Mouse (Mus musculus) retina, adult 2 months (tissue): ENCODE results near the gene Ifi202b.
"Not testable (repeated sequence)": the region's sequence is repeated elsewhere in the genome, so short reads cannot be mapped to it uniquely, and the experiment has no call there.

Source experiments
- DNase-seq: peaks from one replicate; pipeline ENCODE4 v3.0.0-alpha.2; 2012; ENCODE audit warnings: low read depth, low spot score

Ifi202b gene

DNA sequence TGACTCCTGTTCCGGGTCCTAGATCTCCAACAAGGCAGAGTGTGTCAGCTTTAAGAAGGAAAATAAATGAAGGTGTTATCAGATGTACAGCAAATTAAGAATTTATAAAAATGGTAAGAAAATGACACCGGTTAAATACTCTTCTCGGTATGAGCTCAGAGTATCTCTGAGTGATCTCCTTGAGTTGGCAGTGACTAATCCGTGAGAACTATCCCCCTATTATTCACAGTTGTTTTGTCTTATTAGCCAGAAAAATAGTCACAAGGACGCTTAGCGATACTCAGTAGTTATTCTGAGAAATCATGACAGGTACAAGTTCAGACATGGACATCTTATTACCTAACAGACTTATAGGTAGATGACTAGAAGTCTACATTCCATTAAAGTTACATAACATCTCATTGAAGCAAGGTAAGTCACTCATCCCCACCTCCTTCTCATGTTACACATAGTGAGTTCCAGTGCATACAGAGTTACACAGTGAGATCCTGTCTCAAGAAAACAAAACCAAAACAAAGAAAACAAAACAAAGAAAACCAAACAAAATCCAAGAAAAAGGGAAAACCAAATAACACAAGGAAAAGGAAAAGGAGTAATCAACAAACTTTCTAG is at the start of gene Ifi202b:
TSS of gene Ifi202b (minus strand) at position 51 of the 612 bp plus-strand sequence.
- DNase-seq: not testable (repeated sequence)

DNA sequence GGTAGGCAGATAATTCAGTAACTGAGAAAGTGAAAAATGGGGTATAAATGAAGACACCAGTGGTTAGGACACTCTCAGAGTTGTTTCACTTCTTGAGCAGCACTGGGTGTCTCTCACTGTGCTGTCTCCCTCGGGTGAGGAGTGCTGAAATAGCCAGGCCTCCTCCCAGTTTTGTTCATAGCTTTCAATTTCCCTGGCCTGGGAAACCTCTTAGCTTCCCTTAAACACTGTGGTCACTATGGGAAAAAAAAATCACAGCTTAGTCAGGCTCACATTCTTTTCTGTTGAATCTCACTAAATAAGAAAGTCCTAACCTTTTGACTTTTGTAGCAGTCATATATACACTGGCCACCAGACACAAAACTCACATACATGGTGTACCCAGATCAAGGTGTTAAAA is 49.2 kb upstream of the Ifi202b start, which contains the start of gene Ifi205:
TSS of gene Ifi205 (minus strand) at position 113 of the 400 bp plus-strand sequence.
- DNase-seq: no peak

DNA sequence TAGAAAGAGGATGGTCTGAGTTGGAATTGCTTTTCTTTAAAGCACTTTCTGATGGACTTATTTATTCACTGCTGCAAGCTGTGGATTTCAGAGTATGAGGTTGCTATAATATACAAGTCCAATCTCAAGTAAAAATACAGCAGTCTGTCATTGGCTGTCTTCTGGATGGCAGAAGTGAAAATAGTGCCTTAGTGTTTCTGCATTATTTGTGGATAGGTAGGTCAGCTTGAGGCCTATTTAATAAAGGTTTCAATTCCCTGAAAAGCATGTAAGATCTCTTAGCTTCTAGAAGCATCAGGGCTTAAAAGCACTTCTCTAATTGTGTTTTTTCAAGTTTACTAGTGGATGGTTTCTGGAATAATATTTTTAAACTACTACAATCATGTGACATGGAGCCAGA is 24.5 kb upstream of the Ifi202b start:
- DNase-seq: not testable (repeated sequence)

DNA sequence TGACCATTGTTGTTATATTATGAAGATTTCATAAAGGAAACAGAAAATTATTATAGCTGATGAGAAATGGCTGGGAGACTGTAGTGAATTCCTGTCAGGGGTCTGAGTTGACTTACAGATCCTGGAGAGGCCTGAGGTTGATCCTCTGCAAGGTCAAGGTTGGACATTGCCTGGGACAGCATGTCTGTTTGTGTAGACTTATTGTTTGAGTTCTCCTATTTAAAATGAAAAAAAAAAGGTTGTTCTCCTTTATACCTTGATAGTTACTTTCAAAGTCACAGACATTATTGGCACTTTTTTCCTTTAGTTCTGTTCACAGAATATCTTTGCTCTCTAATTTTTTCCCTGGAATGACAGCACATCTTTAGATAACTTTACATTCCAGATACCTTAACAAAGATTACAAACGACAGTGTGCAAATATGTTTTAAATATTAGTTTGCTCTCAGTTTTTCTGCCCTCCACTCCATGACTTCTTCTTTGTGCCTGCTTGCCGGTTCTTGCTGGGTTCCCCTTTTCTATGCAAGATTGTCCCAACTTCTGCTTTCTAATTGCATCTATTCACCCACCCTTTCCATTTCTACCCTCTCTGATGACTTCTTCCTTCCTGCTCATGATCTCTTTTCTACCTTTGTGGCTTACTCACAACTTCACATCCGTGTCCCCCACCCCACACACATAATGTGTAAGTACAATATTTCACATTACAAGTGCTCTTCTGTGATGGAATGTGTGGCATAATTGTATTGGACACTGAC is 22.0 kb upstream of the Ifi202b start:
- not testable (repeated sequence) for DNase-seq

DNA sequence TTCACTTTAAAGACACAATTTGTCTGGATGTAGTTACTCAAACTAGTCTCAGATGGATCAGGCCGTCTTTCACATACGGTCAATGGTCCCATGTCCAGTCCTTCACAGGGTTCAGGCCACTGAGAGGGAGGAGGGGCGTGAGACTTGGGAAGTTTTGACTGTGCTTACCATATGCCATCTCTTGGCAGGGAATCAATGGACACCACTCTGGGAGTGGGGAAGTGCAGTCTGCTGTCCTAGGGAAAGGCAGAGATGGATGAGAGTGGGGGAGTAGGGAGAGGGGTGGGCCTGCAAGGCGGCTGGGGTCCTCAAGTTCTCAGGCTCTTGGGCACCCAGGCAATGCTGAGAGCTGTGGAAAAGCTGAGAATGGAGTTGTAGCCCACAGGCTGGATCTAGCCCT is 12.5 kb upstream of the Ifi202b start:
- DNase-seq: no peak

DNA sequence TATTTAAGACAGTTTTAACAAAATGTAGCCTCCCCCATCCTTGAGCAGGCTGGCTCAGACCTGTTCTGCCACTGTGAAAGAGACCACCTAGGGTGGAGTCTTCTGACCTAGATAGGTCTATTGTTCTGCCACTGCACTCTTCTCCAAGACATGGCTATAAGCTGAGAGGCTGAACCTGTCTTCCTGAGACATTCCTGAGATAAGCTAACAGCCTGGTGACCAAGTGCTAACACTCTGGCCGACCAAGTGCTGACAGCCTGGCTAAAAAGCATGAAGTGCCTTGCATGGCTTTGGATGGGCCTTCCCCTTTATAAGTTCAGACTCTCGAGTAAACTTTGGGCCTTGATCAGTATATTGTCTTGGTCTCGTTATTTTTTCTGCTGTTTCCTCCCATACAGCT is 1.5 kb downstream of the Ifi202b start:
- DNase-seq: not testable (repeated sequence)

DNA sequence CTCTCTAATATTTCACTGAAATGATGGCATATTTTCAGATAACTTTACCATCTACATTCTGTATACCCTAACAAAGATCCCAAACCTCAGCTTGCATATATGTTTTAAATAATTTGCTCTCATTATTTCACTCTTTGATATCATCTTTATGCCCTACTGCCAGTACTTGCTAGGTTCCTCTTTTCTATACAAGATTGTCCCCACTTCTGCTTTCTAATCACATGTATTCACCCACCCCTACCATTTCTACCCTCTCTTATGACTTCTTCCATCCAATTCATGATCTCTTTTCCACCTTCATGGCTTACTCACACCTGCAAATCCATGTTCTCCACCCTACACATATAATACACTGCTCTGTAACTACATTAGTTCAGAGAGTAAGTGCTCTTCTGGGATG is 4.9 kb downstream of the Ifi202b start:
- DNase-seq: no peak

DNA sequence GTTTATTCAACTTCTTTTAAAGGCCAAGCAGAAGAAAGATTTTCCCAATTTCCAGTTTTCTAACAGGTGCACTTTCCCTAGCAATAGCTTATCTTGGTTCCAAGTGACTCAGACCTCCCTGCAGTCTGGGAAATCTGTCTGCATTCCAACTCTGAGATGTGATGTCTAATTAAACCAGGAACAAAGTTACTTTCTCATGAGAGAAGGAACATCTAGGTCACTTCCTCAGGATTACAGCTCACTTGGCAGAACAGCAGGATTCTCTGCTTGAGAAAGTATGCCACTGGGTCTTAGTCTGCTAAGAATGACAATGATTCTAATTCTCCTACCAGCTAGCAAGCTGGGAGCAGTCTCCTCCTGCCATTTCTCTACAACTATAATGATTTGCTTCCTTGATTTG is 9.4 kb downstream of the Ifi202b start:
- no peak for DNase-seq

DNA sequence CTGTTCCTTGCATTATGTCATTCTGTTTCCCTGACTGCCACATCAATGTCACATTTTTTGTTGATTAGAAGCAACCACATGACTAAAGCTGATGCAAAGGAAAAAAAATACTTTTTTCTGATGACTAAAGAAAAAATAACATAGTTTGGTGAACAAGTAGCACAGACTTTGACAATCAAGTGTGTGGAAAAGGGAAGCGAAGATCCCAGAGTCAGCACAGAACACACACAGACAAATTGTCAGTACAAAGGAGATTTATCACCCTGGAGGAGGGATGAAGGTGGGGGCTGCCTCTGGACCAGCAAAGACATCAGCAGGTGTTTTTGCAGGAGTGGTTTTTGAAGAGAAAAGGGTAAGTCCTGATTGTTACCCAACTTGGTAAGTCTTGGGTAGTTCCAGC is 21.1 kb downstream of the Ifi202b start:
- DNase-seq: not testable (repeated sequence)

DNA sequence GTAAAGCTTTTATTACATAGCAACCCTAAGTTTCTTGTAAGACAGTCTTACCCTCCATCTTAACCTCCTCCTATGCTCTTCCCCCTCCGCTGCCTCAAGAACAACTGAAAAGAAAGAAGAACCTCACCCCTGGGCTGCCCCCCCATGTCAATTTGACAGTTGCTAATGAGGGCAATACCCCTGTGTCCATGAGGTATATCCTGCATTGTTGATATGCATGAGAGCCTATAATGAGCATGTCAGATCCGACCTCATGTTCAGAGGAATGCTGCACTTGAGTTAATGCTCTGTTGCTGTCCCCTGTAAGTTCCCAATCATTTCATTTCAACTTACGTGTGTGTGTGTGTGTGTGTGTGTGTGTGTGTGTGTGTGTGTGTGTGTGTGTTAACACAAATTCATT is 22.5 kb downstream of the Ifi202b start:
- DNase-seq: not testable (repeated sequence)

DNA sequence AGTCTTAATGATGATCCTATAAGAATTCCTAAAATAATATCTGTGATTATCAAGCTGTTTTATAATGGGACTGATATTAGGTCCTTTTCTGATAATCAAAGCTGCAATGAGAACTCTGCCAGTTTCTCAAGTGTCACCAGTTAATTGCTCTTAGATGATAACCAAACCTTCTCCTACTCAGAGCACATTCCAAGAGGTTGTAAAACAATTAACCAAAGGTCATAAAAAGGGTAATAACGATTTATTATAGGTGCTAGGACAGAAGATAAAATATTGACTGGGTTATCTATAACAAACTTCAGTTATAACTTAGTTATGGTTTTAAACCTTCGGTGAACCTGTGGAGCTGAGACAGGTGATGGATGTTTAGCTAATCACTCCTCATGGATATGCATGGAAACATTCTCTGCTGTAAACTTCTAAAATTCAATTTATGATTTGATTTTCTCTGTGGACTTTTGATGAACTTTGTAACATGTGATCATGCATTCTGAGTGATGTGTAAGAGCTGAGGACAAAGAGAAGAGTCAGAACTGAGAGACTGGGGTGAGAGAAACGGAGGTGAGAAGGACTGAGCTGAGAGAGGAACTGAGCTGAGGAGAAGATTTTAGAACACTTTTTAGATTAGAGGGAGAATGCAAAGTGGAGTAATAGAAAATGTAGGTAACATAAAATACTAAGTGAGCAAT is 26.6 kb downstream of the Ifi202b start:
- DNase-seq: not testable (repeated sequence)

DNA sequence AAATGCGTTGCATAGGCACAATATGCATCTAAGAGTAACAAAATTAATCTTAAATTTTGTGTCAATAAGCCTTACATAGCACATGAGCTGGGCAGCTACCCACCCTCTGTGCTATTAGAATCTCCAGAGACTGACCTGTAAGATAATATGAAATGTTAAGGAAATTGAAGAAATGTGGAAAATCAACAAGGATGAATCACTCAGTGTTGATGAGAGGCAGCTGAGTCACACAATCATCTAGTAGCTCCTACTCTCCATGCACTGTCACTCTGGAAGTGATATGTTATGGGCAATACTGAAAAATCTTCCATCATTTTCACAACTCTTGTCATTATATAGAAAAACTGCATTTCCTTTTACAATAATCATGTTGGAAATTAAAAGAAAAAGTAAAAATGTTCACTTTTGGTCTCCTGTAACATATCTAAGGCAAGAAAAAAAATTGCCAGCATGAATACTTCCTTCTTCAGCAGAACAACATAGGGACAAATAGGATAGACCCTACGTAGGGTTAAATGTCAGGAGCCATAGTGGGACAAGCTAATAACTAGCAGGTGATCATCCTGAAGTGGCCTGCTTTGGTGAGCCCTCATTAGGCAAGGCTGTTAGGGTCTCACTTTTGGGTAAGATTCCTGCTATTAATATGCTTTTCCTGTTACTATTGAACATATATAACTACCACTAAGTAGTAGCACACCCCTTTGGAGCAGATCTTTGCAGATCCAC is 27.3 kb downstream of the Ifi202b start:
- no peak for DNase-seq

DNA sequence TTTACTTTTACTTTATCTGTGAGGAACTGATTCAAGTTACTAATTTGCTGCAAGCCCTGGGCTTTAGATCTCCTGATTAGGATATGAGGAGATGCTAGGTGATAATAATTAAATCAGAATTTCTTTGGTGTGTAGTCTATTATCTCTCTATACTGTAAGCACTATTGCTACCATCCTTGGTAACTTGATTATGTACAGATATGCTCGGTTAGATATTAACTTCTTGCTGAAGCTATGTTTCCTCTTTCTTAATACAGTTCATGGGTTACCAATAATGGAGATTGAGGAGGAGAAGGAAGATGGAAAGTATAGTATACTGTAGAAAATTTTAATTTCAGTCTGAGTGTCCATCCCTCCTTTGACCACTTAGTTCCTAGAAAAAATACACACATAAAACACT is 29.0 kb downstream of the Ifi202b start:
- no peak for DNase-seq

DNA sequence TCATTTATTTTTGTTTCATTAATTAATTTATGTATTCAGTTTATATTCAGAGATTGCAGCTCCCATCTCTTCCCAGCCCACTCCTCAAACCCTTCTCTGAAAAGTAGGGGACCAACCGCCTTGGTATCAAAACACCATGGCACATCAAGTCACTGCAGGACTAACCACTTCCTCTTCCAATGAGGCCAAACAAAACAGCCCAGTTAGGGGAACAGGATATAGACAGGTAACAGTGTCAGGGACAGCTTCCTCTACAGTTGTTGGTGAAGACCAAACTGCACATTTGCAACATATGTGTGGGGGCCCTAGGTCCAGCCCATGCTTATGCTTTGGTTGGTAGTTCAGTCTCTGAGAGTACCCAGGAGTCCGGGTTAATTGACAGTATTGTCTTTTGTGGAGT is 33.5 kb downstream of the Ifi202b start:
- not testable (repeated sequence) for DNase-seq

DNA sequence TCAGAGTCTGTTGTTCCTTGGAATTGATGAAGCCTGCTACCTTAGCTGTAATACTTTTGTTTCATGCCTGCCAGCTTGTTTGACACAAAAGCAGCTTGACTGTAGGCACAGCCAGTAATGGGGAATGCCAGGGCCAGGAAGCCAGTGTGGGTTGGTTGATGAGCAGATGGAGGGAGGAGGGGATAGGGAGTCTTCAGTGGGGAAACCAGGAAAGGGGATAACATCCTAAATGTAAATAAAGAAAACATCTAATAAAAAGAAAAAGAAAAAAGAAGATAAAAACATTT is 39.8 kb downstream of the Ifi202b start:
- DNase-seq: not testable (repeated sequence)

DNA sequence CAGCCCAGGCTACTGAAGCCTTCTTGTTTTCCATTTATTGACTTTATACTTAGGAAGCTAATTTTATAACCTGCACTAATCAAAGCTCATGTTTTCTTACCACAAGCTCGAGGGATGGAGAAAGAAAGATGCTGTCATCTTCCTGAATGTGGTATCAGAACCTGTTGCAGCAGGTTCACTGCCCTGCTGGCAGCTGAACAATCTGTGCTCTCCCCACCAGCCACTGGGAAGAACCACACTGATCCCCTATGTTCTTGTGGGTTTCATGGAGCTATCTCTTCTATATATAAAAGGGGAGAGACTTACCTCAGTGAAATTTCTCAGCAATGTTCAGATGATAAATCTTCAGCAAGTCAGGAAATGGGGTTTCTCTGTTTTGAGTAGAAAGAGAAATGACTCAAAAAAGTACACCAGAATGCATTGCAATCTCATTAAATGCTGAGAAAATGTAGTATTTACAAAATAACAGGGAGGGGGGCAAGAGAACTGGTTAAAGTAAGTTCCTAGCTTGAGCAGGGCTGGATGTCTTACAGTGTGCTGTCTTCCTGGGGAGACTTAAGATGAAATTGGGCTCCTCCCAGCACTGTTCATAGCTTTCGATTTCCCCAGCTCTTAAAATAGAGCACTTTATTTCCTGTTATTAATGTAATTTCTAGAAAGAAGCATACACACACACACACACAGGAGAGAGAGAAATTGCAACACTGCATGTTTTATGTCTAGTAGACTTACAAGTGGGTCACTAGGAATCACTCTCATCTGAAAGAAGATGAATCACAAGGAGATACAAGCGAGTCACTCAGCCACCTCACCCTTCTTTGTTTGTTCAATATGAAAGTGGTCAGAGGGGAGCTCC is 40.4 kb downstream of the Ifi202b start, which contains the start of the genes Mndal and Ifi203:
TSS of gene Mndal (minus strand) at position 568 of the 856 bp plus-strand sequence.
TSS of gene Ifi203 (minus strand) at position 749 of the 856 bp plus-strand sequence.
- DNase-seq: not testable (repeated sequence)

DNA sequence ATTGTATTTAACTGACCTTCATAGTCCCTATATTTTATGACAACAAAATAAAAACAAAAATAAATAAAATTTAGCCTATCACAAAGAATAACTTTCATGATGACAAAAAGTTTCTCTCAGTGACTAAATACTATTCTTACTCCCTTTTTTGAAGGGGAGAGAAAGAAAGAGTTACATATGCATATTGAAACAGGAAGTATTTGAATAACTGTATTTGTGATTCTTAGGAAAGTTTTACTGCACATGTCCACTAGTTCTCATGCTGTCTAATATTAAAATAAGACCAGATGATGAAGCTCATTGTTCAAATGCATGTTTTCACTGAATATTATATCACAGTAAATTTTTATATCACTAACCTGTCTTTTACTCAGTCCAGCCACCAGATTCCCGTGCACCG is 41.0 kb downstream of the Ifi202b start:
- DNase-seq: not testable (repeated sequence)

DNA sequence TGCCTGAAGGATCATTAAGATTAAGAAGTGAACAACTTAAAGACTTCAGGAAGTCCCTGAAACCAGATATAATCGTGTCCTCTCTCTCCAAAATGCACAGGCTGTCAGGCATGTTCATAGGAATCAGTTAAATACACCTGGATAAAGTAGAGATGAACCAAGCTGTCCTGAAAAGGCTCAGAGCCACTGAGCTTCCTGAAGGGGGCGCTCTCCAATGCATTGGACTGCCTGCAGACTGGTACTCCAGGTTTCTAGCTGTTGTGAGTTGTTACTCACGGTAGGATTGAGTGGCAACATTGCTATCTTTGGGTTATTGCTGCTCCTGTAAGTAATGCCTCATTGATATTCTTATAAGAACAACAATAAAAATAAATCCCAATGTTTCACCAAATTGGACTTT is 63.3 kb downstream of the Ifi202b start:
- not testable (repeated sequence) for DNase-seq

DNA sequence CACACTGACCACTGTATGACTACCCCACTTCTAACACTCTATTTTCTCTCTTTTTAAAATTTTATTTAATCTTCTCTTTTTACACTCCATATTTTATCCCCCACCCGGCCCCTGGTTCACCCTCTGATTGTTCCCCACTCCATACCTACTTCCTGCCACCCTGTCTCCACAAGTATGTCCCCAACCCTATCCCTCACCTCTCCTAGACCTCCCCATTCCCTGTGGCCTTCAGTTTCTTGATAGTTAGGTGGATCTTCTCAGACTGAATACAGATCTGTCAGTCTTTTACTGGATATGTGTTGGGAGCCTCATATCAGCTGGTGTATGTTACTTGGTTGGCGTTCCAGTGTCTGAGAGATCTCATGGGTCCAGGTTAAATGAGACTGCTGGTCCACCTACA is 68.0 kb downstream of the Ifi202b start:
- no peak for DNase-seq

DNA sequence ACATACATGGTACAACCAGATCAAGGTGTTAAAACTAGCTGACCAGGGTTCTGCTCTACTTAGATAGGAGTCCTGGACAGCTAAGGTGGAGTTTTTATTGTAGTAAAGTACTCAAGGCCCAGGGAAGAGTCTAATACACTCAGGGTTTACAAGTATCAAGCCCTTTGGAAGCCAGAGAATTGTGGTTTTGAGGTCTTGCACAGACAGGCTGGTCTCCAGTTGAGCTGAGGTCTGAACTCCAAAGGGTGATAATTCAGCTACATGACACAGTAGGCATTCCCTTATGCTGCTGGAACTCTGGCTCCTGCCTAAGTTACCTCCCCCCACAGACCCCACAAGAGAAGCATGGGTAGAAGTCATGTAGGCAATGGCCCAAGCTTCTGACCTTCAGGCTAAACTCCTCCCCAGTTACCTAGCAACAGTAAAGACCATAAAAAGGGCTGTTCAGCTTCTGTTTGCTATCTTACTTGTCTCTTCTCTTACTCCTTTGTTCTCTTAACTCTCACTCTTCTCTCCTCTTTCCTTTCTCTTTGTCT is 69.2 kb downstream of the Ifi202b start:
- DNase-seq: not testable (repeated sequence)
